Mouse (Mus musculus) testis, adult 2 months (tissue): Measurements from ENCODE around the gene Brd3.

ENCODE experiments used
- CTCF ChIP-seq: fragments of 200-500 bp; IDR thresholded peaks from 2 replicates; pipeline ENCODE4 v1.5.1; 2012; ENCODE audit warnings: low read depth, mild to moderate bottlenecking, inconsistent platforms, low read length, moderate library complexity; ENCODE audit not compliant: control insufficient read depth, insufficient read depth, insufficient replicate concordance
- POLR2A ChIP-seq: fragments of 200-500 bp; IDR thresholded peaks from 2 replicates; pipeline ENCODE4 v1.6.1; 2012; ENCODE audit warnings: low read depth, mild to moderate bottlenecking, inconsistent platforms, low read length, moderate library complexity; ENCODE audit not compliant: control insufficient read depth

DNA sequence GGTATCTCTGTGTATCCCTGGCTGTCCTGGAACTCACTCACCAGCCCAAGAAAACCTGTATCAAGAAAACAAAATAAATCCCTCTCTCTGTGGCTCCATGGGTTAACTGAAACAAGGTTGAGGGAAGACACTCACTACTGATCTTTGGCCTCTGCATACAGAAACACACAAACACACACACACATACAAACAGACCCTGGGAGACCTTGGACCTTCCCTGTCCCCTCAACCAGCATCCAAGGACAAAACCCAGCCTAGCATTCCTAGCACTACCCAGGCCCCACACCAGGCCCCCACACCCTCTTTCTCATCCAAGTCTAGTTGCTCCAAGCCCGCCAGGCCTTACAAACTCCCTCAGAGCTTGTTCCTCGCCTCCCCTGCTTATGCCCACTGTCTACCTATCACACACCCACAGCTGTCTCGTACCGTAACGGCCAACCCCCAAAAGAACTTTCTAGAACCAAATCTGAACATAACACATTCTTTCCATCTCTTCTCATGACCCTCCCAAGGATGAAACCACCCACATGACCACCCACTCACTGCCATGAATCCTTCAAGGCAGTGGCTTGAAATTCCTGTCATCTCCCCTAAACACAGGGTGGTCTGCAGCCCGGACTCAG lies 96.8 kb downstream of the Brd3 start:
- TF ChIP-seq POLR2A, result no peak
- TF ChIP-seq CTCF, result no peak
